Mouse (Mus musculus) CH12.LX (cell line): ENCODE measurements around the gene Asb16.

Experiments
- JUND ChIP-seq: conservative IDR thresholded peaks from 2 replicates; pipeline ENCODE4 v1.6.1; 2011; ENCODE audit warnings: low read depth, low read length, improper control_type of control experiment
- RAD21 ChIP-seq: IDR thresholded peaks from 2 replicates; pipeline ENCODE4 v1.6.1; 2011; ENCODE audit warnings: low read depth, mild to moderate bottlenecking, low read length, improper control_type of control experiment, moderate library complexity
- TCF12 ChIP-seq: IDR thresholded peaks from 2 replicates; pipeline ENCODE4 v1.6.1; 2014; ENCODE audit warnings: low read depth, mild to moderate bottlenecking, inconsistent platforms, low read length, improper control_type of control experiment
- ZKSCAN1 ChIP-seq: IDR thresholded peaks from 2 replicates; pipeline ENCODE4 v1.6.1; 2012; ENCODE audit warnings: low read depth, inconsistent platforms, low read length, improper control_type of control experiment, borderline replicate concordance

DNA sequence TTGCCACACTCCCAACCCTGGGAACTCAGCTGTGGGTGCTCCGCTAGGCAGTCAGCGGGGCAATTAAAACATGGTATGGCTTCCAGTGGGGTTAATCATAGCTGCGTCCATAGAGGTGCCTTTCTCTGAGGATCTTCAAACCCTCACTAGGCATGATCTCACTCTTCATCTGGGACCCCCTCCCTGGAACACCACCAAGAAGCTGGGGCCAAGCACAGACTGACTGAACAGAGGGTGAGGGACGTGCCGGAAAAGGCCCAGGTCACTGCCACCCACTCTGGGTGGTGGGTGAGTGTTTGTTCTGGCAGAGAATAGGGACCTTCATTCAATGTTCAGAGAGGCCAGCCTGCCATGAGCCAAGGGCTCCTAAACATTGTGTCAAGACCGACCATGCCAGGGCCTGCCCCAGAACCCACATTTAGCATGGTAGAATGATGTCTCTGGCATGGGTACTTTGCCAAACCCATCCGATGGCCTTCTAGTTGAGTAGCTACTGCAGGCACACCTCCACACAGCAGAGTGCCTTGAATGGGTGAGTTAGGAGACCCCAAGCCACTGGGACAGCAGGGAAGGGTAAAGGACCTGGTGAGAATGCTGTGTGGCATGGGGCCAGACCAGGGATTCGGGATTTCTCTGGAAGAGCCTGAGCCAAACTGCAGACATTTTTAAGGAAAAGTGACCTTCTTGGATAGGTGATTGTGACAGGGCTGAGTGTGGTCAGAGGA is 1.8 kb upstream of the Asb16 start:
- TF ChIP-seq TCF12: no peak
- TF ChIP-seq JUND: no peak
- no peak for TF ChIP-seq RAD21
- TF ChIP-seq ZKSCAN1: no peak
